Mouse (Mus musculus) hindbrain, embryonic 14.5 days (tissue): ENCODE results near the gene Tex37. TPM values are rescaled to one million over a fixed set of nuclear protein-coding genes. Genes with fewer than 3 reads are reported as not detected.

Source experiments
- ATAC-seq: fragments of 200-750 bp; cut with Nextera tagmentation; 2 replicates; pipeline ENCODE4 v1.8.0; 2017; ENCODE audit warnings: moderate number of reproducible peaks, mild to moderate bottlenecking, moderate TSS enrichment, moderate library complexity; ENCODE audit not compliant: low FRiP score
- DNase-seq: peaks from one replicate; pipeline ENCODE4 v3.0.0-alpha.2; 2015; ENCODE audit warnings: low spot score
- H3K27ac ChIP-seq: fragments of 300-500 bp; sonication (generic); 2 replicates; pipeline ENCODE4 v1.5.1; 2014; ENCODE audit warnings: mild to moderate bottlenecking, moderate library complexity
- H3K27me3 ChIP-seq: fragments of 300-500 bp; sonication (generic); 2 replicates; pipeline ENCODE4 v1.6.1; 2014; ENCODE audit warnings: mild to moderate bottlenecking, low read length, mixed read lengths; ENCODE audit not compliant: control insufficient read depth, insufficient read depth
- H3K36me3 ChIP-seq: fragments of 300-500 bp; sonication (generic); replicated peaks from 2 replicates; pipeline ENCODE4 v1.6.1; 2014; ENCODE audit not compliant: control insufficient read depth, insufficient read depth
- H3K4me1 ChIP-seq: fragments of 300-500 bp; sonication (generic); replicated peaks from 2 replicates; pipeline ENCODE4 v1.6.1; 2014; ENCODE audit warnings: antibody characterized with exemption, low read length, mixed read lengths; ENCODE audit not compliant: control insufficient read depth, insufficient read depth
- H3K4me2 ChIP-seq: fragments of 300-500 bp; sonication (generic); replicated peaks from 2 replicates; pipeline ENCODE4 v1.6.1; 2014; ENCODE audit warnings: mild to moderate bottlenecking, moderate library complexity
- H3K4me3 ChIP-seq: fragments of 300-500 bp; sonication (generic); replicated peaks from 2 replicates; pipeline ENCODE4 v1.5.1; 2014; ENCODE audit warnings: mild to moderate bottlenecking, low read length
- H3K9ac ChIP-seq: fragments of 300-500 bp; sonication (generic); 2 replicates; pipeline ENCODE4 v1.6.1; 2014
- H3K9me3 ChIP-seq: fragments of 300-500 bp; sonication (generic); 2 replicates; pipeline ENCODE4 v1.6.1; 2016; ENCODE audit warnings: low read length; ENCODE audit not compliant: control insufficient read depth
- WGBS: fragments of 180-500 bp; shearing (Covaris S2); extraction: QIAGEN DNeasy Blood & Tissue Kit; methylation state at CpG from one replicate; pipeline ENCODE4 v1.1.7; 2014; 5-methylcytosine and 5-hydroxymethylcytosine counted together
- polyA plus RNA-seq: library from polyadenylated mRNA; unstranded; fragments of >200 nt; fragmentation: Nextera tagmentation; extraction: Ambion mirVana; gene quantifications from 2 replicates; pipeline ENCODE4 v1.2.1, GENCODE M21; 2014

Gene Tex37
- polyA plus RNA-seq, 1 experiment from 2014 or later, result not detected

DNA sequence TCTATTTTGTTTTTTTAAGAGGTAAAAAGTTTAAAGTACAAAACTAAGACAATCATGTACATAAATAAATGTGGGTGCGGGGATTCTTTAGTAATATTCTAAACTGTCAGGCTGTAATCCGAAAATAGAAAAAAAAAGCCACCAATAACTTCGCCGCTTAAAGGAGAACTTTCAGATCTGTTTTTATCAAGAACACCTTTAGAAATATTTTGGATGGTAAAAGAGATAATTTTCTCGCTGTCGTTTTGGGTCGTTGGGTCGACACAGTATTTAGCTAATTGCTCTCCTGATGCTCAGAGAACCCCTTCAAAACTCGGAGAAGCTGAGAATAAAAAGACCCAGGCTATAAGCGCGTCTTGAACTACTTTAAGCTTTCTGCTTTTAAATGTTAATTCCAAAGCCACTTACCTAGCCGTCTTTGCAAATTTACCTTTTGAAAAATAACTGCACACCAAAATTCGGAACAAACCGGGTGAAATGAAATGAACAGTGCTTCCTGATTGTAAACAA is 36.6 kb upstream of the Tex37 start:
- Histone ChIP-seq H3K36me3 (no peaks in the 10 kb centered on the region), H3K27me3 (peaks cover 79% of the 10 kb centered on the region), H3K4me3 (no peak overlapping the region), H3K9me3 (no peaks in the 10 kb centered on the region), H3K4me1 (peaks cover 12% of the 10 kb centered on the region), H3K9ac (no peak overlapping the region), H3K27ac (no peak overlapping the region), H3K4me2 (no peak overlapping the region)
- DNase-seq (peak; percentile 46), ATAC-seq (no peak)
- 3% methylated on average over 14 of the region's 14 CpGs for WGBS

DNA sequence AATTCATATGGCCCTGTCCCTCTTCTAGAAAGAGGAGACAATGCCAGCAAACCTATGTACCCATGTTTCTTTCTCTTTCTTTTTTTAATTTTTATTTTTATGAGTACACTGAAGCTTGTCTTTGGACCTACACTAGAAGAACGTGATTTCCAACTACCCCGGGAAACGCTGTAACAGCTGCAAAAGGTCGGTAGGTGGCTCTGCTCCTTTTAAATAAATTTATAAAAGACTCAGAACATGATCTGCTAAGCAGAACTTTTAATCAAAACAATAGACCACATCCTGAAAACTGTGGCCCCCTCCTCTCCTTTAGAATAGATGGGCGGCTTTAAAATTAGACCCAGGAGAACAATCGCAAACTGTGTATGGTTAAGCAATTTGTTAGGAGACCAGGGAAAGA is 35.3 kb upstream of the Tex37 start:
- H3K9ac ChIP-seq, result no peak overlapping the region
- H3K27me3 ChIP-seq, result peaks cover 69% of the 10 kb centered on the region
- ATAC-seq (no peak), DNase-seq (no peak)
- no peak overlapping the region for H3K4me3 ChIP-seq
- WGBS, result 11% methylated on average over 6 of the region's 6 CpGs
- no peak overlapping the region for H3K27ac ChIP-seq
- no peaks in the 10 kb centered on the region for H3K36me3 ChIP-seq
- H3K4me1 ChIP-seq, result peaks cover 12% of the 10 kb centered on the region
- no peaks in the 10 kb centered on the region for H3K9me3 ChIP-seq
- H3K4me2 ChIP-seq, result no peak overlapping the region

DNA sequence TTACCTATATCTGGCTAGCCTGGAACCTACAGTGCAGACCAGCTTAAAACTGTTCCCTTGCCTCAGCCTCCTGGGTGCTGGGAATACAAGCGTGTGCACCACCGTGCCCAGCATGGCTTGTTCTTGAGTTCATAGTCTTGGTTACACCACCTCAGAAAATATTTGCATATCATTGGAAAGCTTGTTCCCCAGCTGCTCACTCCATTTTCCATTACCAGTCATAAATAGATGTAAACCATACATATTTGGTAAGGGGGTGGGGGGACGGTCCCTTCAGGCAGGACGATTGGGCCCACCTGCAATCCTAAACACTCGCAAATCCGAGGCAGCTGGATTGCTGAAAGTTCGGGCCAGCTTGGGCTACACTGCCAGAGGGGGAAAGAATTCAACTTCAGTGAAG is 34.5 kb upstream of the Tex37 start:
- no peak overlapping the region for H3K27ac ChIP-seq
- WGBS, result 83% methylated on average over 7 of the region's 7 CpGs
- H3K4me3 ChIP-seq, result no peak overlapping the region
- ATAC-seq (no peak), DNase-seq (no peak)
- H3K4me1 ChIP-seq, result peaks cover 12% of the 10 kb centered on the region
- H3K27me3 ChIP-seq, result peaks cover 61% of the 10 kb centered on the region
- H3K36me3 ChIP-seq, result no peaks in the 10 kb centered on the region
- no peak overlapping the region for H3K9ac ChIP-seq
- H3K9me3 ChIP-seq, result no peaks in the 10 kb centered on the region
- no peak overlapping the region for H3K4me2 ChIP-seq

DNA sequence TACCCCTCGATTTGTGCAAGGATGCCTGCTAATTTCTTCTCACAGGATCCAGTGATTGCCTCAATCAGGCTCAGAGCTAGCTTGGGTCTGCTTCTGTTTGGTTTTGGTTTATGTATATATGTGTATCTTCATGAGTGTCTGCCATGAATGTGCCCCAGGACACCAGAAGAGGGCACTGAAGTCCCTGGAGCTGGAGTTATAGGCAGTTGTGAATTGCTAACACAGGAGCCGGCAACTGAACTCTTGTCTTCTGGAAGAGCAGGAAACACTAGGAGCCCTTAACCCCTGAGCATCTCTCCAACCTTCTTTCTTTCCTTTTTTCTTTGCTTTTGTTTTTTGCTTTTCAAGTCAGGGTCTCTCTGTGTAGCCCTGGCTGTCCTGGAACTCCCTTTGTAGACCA is 13.1 kb upstream of the Tex37 start:
- no peak overlapping the region for H3K27ac ChIP-seq
- ATAC-seq (no peak), DNase-seq (no peak)
- no peak overlapping the region for H3K9ac ChIP-seq
- H3K4me2 ChIP-seq, result no peak overlapping the region
- H3K9me3 ChIP-seq, result no peaks in the 10 kb centered on the region
- H3K4me3 ChIP-seq, result no peak overlapping the region
- H3K36me3 ChIP-seq, result no peaks in the 10 kb centered on the region
- H3K27me3 ChIP-seq, result no peaks in the 10 kb centered on the region; the same call in 1 of the 2 replicates
- no peaks in the 10 kb centered on the region for H3K4me1 ChIP-seq
- WGBS, result 87% methylated on average over 2 of the region's 2 CpGs

DNA sequence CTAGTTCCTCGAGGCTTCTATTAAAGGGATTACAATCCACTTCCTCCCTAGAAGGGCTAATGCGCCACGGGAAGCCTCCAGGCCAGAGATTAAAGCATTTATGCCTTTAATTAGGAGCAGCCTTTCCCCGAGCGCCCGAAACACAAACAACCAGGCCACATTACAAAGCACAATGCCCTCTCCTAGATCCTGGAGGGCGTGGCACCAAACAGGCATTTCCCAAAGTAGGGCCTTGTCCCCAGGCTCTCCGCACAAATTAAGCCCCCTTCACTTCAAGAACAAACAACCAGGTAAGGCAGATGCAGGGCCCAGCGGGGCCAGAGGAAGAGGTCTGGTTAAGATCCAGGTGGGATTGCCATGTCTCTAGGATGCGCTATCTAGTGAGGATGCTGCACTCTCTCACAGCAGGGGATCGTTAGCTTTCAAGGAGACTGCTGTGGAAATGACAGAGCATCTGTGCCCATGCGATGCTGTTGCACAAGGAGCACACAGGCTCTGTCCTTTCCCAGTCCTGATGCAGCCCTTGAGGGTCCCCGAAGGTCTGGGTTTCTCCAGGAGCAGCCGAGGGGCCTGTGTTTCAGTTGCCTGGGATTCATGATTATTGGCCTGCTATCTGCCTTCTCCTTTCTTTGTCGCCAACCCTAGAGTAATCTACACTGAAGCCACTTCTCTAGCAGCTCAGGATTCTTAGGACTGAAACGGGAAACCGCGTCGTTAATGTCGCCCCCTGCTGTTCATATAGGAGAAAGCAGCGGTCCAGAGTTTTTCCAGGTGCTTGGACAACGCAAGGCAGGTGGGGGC is 2.7 kb upstream of the Tex37 start:
- Histone ChIP-seq H3K27ac (peak overlapping the region; percentile 78), H3K27me3 (no peaks in the 10 kb centered on the region), H3K9ac (peak overlapping the region; percentile 56), H3K4me1 (peaks cover 10% of the 10 kb centered on the region; the same call in 1 of the 2 replicates), H3K36me3 (no peaks in the 10 kb centered on the region), H3K9me3 (no peaks in the 10 kb centered on the region), H3K4me3 (peak overlapping the region; percentile 14; the same call in 1 of the 2 replicates), H3K4me2 (peak overlapping the region; percentile 51)
- peak; percentile 76 for ATAC-seq
- WGBS, result 3% methylated on average over 22 of the region's 22 CpGs
- DNase-seq, result peak; percentile 82

DNA sequence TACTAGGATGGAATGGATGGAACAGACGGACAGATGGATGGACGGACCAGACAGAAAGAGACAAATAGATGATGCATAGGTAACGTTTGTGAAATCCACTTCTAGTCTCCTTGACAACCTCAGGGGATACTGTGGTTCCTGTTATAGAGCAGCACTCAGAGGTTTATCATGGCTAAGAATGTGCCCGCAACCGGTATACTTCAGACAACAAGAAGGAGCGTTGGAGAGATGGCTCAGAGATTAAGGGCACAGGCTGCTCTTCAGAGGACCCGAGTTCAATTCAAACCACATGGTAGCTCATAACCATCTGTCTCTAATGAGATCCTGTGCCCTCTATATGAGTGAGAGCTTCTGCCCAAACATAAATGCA is 6.3 kb downstream of the Tex37 start:
- Histone ChIP-seq H3K9ac (no peak overlapping the region), H3K36me3 (no peaks in the 10 kb centered on the region), H3K4me2 (peak overlapping the region; percentile 45), H3K9me3 (no peaks in the 10 kb centered on the region), H3K27ac (no peak overlapping the region), H3K4me3 (no peak overlapping the region), H3K4me1 (peaks cover 6% of the 10 kb centered on the region), H3K27me3 (no peaks in the 10 kb centered on the region)
- 68% methylated on average over 7 of the region's 7 CpGs for WGBS
- ATAC-seq, result peak; percentile 29; the same call in 1 of the 2 replicates
- DNase-seq, result no peak

DNA sequence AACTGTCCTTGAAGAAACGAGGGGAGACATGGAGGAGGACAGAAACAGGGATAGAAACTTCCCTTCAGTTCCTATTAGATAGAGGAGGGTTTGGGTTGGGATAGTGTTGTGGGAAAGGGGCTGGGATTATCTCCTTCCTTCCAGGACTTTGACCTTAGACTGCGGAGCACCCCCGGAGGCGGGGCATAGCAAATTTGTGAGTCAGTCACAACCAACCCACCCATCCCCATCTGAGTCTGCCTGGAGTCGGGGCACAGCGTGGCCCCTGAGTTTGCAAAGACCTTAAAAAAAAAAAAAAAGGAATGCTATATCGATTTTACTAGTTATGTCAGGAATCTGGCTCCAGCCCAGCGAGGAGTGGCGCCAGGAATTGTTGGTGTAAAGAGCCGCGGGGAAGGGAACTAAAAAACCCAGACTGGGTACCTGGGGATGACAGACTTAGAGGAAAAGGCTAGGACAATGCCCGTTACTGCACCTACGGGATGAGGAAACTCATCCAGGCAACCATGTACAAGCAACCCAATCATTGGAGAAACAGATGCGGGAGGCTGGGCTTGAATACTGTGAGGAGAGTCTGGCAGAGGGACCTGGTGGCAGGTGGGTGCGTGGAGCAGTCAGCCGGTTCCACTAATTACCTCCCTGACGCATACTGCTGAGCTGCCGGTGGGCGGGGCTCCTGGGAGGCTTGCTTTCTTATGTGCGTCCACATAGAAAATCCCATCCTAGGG is 6.9 kb downstream of the Tex37 start:
- peak; percentile 62; the same call in 1 of the 2 replicates for ATAC-seq
- peak overlapping the region; percentile 12 for H3K4me3 ChIP-seq
- peak; percentile 30 for DNase-seq
- H3K9me3 ChIP-seq, result no peaks in the 10 kb centered on the region
- peak overlapping the region; percentile 45 for H3K4me2 ChIP-seq
- H3K4me1 ChIP-seq, result peaks cover 6% of the 10 kb centered on the region
- 19% methylated on average over 20 of the region's 20 CpGs for whole genome bisulfite sequencing
- H3K27ac ChIP-seq, result no peak overlapping the region
- H3K9ac ChIP-seq, result peak overlapping the region; percentile 24; the same call in 1 of the 2 replicates
- H3K27me3 ChIP-seq, result no peaks in the 10 kb centered on the region
- 0 out of 2 replicates have a peak, but pooled peaks cover 3% of the 10 kb centered on the region for H3K36me3 ChIP-seq

DNA sequence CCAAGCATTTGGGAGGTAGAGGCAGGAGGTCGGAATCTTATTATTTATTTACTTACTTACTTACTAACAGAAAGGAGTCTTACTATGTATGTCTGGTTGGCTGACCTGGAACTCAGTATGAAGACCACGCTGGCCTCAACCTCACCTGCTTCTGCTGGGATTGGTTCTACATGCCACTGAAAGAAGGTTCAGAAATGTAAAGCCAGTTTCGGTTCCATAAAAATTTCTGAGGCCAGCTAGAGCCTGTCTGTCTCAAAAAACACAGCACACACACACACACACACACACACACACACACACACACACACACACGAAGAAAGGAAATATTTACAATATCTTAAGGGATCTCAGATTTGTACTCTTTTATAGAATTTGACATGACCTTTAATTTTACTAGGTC is 8.4 kb downstream of the Tex37 start:
- DNase-seq, result no peak
- H3K4me2 ChIP-seq, result no peak overlapping the region
- H3K4me1 ChIP-seq, result peaks cover 6% of the 10 kb centered on the region
- no peak overlapping the region for H3K9ac ChIP-seq
- H3K9me3 ChIP-seq, result no peaks in the 10 kb centered on the region
- H3K27me3 ChIP-seq, result no peaks in the 10 kb centered on the region
- H3K4me3 ChIP-seq, result no peak overlapping the region
- H3K27ac ChIP-seq, result no peak overlapping the region
- no peak for ATAC-seq
- WGBS, result 70% methylated on average over 4 of the region's 4 CpGs
- peaks cover 18% of the 10 kb centered on the region for H3K36me3 ChIP-seq

DNA sequence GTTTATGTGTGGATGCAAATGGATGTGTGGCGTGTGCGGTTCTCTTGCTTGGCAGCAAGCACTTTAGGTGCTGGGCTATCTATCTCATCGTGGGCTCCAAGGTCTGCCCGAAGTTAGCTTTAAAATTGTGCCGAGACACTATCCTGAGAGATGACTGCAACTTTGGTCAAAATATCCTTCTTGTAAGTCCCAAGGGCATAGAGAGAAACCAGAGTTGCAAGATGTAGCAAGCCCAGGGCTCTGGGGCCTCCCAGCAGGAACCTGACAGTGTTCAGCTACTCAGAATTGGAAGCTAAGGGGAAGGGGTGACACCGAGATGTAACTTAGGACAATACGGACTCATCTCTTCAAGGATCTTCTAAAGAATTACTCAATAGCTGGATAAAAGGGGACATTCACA is 9.2 kb downstream of the Tex37 start:
- Histone ChIP-seq H3K27ac (no peak overlapping the region), H3K4me1 (peaks cover 6% of the 10 kb centered on the region), H3K27me3 (no peaks in the 10 kb centered on the region), H3K9ac (no peak overlapping the region), H3K4me3 (no peak overlapping the region), H3K9me3 (no peaks in the 10 kb centered on the region), H3K4me2 (no peak overlapping the region), H3K36me3 (peaks cover 22% of the 10 kb centered on the region)
- WGBS, result 85% methylated on average over 7 of the region's 7 CpGs
- no peak for ATAC-seq
- DNase-seq, result no peak
